Mouse (Mus musculus) lung, embryonic 15.5 days (tissue): ENCODE measurements around the gene Cyp2d11. TPM values are rescaled to one million over a fixed set of nuclear protein-coding genes. Genes with fewer than 3 reads are reported as not detected.
A peak's percentile ranks its signal among the peaks of the same experiment; 100 is the strongest.

Experiments
- ATAC-seq: fragments of 200-750 bp; cut with Nextera tagmentation; 2 replicates; pipeline ENCODE4 v1.8.0; 2017; ENCODE audit warnings: moderate number of reproducible peaks, borderline replicate concordance; ENCODE audit not compliant: low FRiP score, low TSS enrichment; ENCODE audit errors: extremely low read depth
- H3K27ac ChIP-seq: fragments of 300-500 bp; sonication (generic); 2 replicates; pipeline ENCODE4 v1.5.1; 2015; ENCODE audit warnings: moderate library complexity, mild to moderate bottlenecking, inconsistent platforms
- H3K27me3 ChIP-seq: fragments of 300-500 bp; sonication (generic); 2 replicates; pipeline ENCODE4 v1.6.1; 2015; ENCODE audit warnings: inconsistent platforms
- H3K36me3 ChIP-seq: fragments of 300-500 bp; sonication (generic); 2 replicates; pipeline ENCODE4 v1.6.1; 2015; ENCODE audit warnings: inconsistent platforms
- H3K4me1 ChIP-seq: fragments of 300-500 bp; sonication (generic); 2 replicates; pipeline ENCODE4 v1.6.1; 2015; ENCODE audit warnings: inconsistent platforms
- H3K4me2 ChIP-seq: fragments of 300-500 bp; sonication (generic); 2 replicates; pipeline ENCODE4 v1.6.1; 2015; ENCODE audit warnings: inconsistent platforms, mild to moderate bottlenecking, moderate library complexity
- H3K4me3 ChIP-seq: fragments of 300-500 bp; sonication (generic); 2 replicates; pipeline ENCODE4 v1.5.1; 2015; ENCODE audit warnings: mild to moderate bottlenecking, inconsistent platforms
- H3K9ac ChIP-seq: fragments of 300-500 bp; sonication (generic); 2 replicates; pipeline ENCODE4 v1.6.1; 2015; ENCODE audit warnings: inconsistent platforms
- H3K9me3 ChIP-seq: fragments of 300-500 bp; sonication (generic); 2 replicates; pipeline ENCODE4 v1.6.1; 2016; ENCODE audit warnings: inconsistent platforms
- WGBS: fragments of 180-500 bp; shearing (Covaris S2); methylation state at CpG from one replicate; pipeline ENCODE4 v1.1.7; 2015; 5-methylcytosine and 5-hydroxymethylcytosine counted together
- polyA plus RNA-seq: library from polyadenylated mRNA; unstranded; fragments of >200 nt; fragmentation: Nextera tagmentation; extraction: Ambion mirVana; gene quantifications from 2 replicates; pipeline ENCODE4 v1.2.1, GENCODE M21; 2015

Gene Cyp2d11
- polyA plus RNA-seq, 1 experiment from 2014 or later = not detected

- ATAC-seq = no peak
- whole genome bisulfite sequencing = 85% methylated on average over 8 of the region's 8 CpGs
- no peak overlapping the region for H3K9ac ChIP-seq
- peaks cover 23% of the 10 kb centered on the region for H3K4me1 ChIP-seq
- H3K4me3 ChIP-seq = no peak overlapping the region
- no peak overlapping the region for H3K27ac ChIP-seq
- peaks cover 33% of the 10 kb centered on the region for H3K36me3 ChIP-seq
- no peaks in the 10 kb centered on the region for H3K27me3 ChIP-seq
- H3K9me3 ChIP-seq = no peaks in the 10 kb centered on the region
- no peak overlapping the region for H3K4me2 ChIP-seq
These were observed 45.4 kb downstream of the Cyp2d11 start for GRCm38 (mm10) chr15:82348258-82348998.

GRCm38 (mm10) chr15:82347852-82348251 is 46.0 kb downstream of the Cyp2d11 start:
- Histone ChIP-seq H3K27me3 (no peaks in the 10 kb centered on the region), H3K4me3 (no peak overlapping the region), H3K27ac (no peak overlapping the region), H3K9me3 (no peaks in the 10 kb centered on the region), H3K9ac (no peak overlapping the region), H3K36me3 (peaks cover 33% of the 10 kb centered on the region), H3K4me2 (no peak overlapping the region), H3K4me1 (peaks cover 17% of the 10 kb centered on the region)
- ATAC-seq = no peak
- 93% methylated on average over 12 of the region's 12 CpGs for WGBS

GRCm38 (mm10) chr15:82347303-82347676 is 46.5 kb downstream of the Cyp2d11 start:
- H3K4me2 ChIP-seq = peak overlapping the region; percentile 86
- no peaks in the 10 kb centered on the region for H3K27me3 ChIP-seq
- WGBS = 74% methylated on average over 4 of the region's 4 CpGs
- H3K4me1 ChIP-seq = peaks cover 15% of the 10 kb centered on the region
- H3K36me3 ChIP-seq = peaks cover 33% of the 10 kb centered on the region
- no peak for ATAC-seq
- H3K9me3 ChIP-seq = no peaks in the 10 kb centered on the region
- H3K27ac ChIP-seq = no peak overlapping the region
- peak overlapping the region; percentile 82 for H3K4me3 ChIP-seq
- peak overlapping the region; percentile 77 for H3K9ac ChIP-seq

- Histone ChIP-seq H3K4me1 (peaks cover 15% of the 10 kb centered on the region), H3K27ac (peak overlapping the region; percentile 51), H3K9me3 (no peaks in the 10 kb centered on the region), H3K27me3 (no peaks in the 10 kb centered on the region), H3K9ac (peak overlapping the region; percentile 77), H3K36me3 (peaks cover 33% of the 10 kb centered on the region), H3K4me2 (peak overlapping the region; percentile 86), H3K4me3 (peak overlapping the region; percentile 82)
- no peak for ATAC-seq
- 46% methylated on average over 14 of the region's 14 CpGs for whole genome bisulfite sequencing
These were observed 47.1 kb downstream of the Cyp2d11 start for GRCm38 (mm10) chr15:82346580-82347302.

- H3K4me2 ChIP-seq = peak overlapping the region; percentile 86
- H3K9me3 ChIP-seq = no peaks in the 10 kb centered on the region
- peaks cover 19% of the 10 kb centered on the region for H3K4me1 ChIP-seq
- peak overlapping the region; percentile 82 for H3K4me3 ChIP-seq
- H3K27me3 ChIP-seq = no peaks in the 10 kb centered on the region
- ATAC-seq = peak; percentile 97
- peak overlapping the region; percentile 88 for H3K27ac ChIP-seq
- WGBS = under 1% methylated on average over 51 of the region's 51 CpGs
- H3K36me3 ChIP-seq = peaks cover 33% of the 10 kb centered on the region
- peak overlapping the region; percentile 77 for H3K9ac ChIP-seq
These were observed 47.9 kb downstream of the Cyp2d11 start for GRCm38 (mm10) chr15:82345820-82346470.

- no peak overlapping the region for H3K4me2 ChIP-seq
- H3K27me3 ChIP-seq = no peaks in the 10 kb centered on the region
- no peak for ATAC-seq
- no peak overlapping the region for H3K27ac ChIP-seq
- H3K4me1 ChIP-seq = peaks cover 26% of the 10 kb centered on the region
- WGBS = 83% methylated on average over 6 of the region's 6 CpGs
- no peak overlapping the region for H3K4me3 ChIP-seq
- no peaks in the 10 kb centered on the region for H3K9me3 ChIP-seq
- H3K36me3 ChIP-seq = peaks cover 24% of the 10 kb centered on the region
- no peak overlapping the region for H3K9ac ChIP-seq
These were observed 48.9 kb downstream of the Cyp2d11 start for GRCm38 (mm10) chr15:82344971-82345370.

GRCm38 (mm10) chr15:82343368-82344287 is 50.2 kb downstream of the Cyp2d11 start:
- Histone ChIP-seq H3K9ac (no peak overlapping the region), H3K4me3 (no peak overlapping the region), H3K4me2 (no peak overlapping the region), H3K4me1 (peaks cover 26% of the 10 kb centered on the region), H3K36me3 (peaks cover 10% of the 10 kb centered on the region), H3K9me3 (no peaks in the 10 kb centered on the region), H3K27me3 (no peaks in the 10 kb centered on the region), H3K27ac (no peak overlapping the region)
- 84% methylated on average over 27 of the region's 27 CpGs for WGBS
- no peak for ATAC-seq

- WGBS = 72% methylated on average over 5 of the region's 5 CpGs
- ATAC-seq = no peak
- Histone ChIP-seq H3K4me2 (no peak overlapping the region), H3K4me3 (no peak overlapping the region), H3K4me1 (peaks cover 32% of the 10 kb centered on the region), H3K36me3 (no peaks in the 10 kb centered on the region), H3K9ac (no peak overlapping the region), H3K27me3 (no peaks in the 10 kb centered on the region), H3K9me3 (no peaks in the 10 kb centered on the region), H3K27ac (no peak overlapping the region)
These were observed 51.3 kb downstream of the Cyp2d11 start for GRCm38 (mm10) chr15:82342543-82342935.

GRCm38 (mm10) chr15:82341675-82342542 is 51.9 kb downstream of the Cyp2d11 start:
- H3K27ac ChIP-seq = peak overlapping the region; percentile 78
- H3K4me3 ChIP-seq = peak overlapping the region; percentile 56
- H3K4me2 ChIP-seq = peak overlapping the region; percentile 78
- H3K36me3 ChIP-seq = no peaks in the 10 kb centered on the region
- ATAC-seq = no peak
- H3K9ac ChIP-seq = peak overlapping the region; percentile 70
- WGBS = 47% methylated on average over 15 of the region's 15 CpGs
- H3K9me3 ChIP-seq = no peaks in the 10 kb centered on the region
- peaks cover 30% of the 10 kb centered on the region for H3K4me1 ChIP-seq
- H3K27me3 ChIP-seq = no peaks in the 10 kb centered on the region

GRCm38 (mm10) chr15:82341036-82341501 is 52.8 kb downstream of the Cyp2d11 start:
- WGBS = 2% methylated on average over 39 of the region's 40 CpGs

More at GRCm38 (mm10) chr15:82341036-82341501, 52.8 kb downstream of the Cyp2d11 start:
- Histone ChIP-seq H3K9ac (peak overlapping the region; percentile 70), H3K4me2 (peak overlapping the region; percentile 78), H3K36me3 (0 out of 2 replicates have a peak, but pooled peaks cover 5% of the 10 kb centered on the region), H3K4me1 (peaks cover 26% of the 10 kb centered on the region), H3K27me3 (no peaks in the 10 kb centered on the region), H3K4me3 (peak overlapping the region; percentile 56), H3K27ac (peak overlapping the region; percentile 78), H3K9me3 (no peaks in the 10 kb centered on the region)
- peak; percentile 11; the same call in 1 of the 2 replicates for ATAC-seq
